Mouse (Mus musculus) natural killer cell, adult 2 months (primary cell): ENCODE measurements around the gene Dhrs1.
A peak's percentile ranks its signal among the peaks of the same experiment; 100 is the strongest.

ENCODE experiments used
- DNase-seq, 2 experiments: peaks; one replicate each; pipeline ENCODE4 v3.0.0; 2022; ENCODE audit warnings: low spot score in 2 of 2

The Dhrs1 gene

DNA sequence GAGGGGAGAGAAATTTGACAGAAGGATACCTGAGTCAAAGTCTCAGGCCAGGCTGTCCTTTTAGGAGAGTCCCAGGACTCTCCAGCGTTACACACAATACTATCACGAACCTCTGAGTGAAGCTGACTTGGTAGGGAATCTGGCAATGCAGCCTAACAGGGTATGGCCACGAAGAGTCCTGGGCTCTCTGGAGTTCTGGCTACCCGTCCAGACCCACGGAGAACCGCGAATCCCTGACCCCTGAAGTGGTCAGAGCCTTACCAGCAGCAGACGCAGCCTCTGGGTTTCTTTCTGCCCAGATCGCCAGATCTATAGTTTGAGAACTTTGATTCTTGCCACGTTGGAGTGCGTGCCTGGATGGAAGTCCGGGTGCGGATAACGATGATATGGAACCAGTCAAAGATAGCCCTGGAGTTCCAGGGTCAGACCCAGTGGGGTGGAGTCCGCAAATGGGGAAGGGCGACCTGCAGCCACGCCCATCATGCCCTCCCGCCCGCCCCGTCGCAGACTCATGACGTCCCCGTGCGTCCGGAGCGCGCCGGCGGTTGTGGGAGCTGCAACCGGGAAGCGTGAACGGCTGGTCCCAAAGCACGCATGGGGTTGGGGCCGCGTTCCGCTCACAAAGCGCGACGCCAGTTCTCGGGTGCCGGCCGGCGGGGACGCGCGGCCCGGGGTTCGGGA is at the start of gene Dhrs1, which contains the start of gene Nop9:
Gene Dhrs1 (minus strand): TSS at position 511 of the 681 bp plus-strand sequence.
Gene Nop9 (plus strand): TSS at position 514 of the 681 bp plus-strand sequence.
- peak; percentile 78 to 82 for DNase-seq

- DNase-seq: no peak
Observed at GRCm38 (mm10) chr14:55793946-55794345, 48.5 kb upstream of the Dhrs1 start.

DNA sequence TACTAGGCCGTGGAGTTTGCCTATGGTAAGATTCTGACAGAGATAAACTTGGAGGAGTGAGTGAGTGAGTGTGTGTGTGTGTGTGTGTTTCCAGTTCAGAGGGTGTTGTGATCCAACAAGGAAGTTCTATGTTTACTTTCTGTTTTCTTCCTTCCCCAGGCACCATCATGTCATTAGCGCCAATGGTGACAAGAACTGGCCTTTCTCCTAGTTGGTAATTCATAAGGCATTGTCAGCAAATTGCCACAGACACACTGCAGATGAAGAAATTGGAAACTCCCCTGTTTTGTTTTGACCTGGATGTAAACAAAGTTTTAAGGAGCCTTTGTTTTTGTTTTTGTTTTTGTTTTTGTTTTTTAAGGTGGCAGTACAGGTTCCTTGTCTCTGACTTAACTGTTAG is 48.0 kb upstream of the Dhrs1 start:
- DNase-seq: no peak

DNA sequence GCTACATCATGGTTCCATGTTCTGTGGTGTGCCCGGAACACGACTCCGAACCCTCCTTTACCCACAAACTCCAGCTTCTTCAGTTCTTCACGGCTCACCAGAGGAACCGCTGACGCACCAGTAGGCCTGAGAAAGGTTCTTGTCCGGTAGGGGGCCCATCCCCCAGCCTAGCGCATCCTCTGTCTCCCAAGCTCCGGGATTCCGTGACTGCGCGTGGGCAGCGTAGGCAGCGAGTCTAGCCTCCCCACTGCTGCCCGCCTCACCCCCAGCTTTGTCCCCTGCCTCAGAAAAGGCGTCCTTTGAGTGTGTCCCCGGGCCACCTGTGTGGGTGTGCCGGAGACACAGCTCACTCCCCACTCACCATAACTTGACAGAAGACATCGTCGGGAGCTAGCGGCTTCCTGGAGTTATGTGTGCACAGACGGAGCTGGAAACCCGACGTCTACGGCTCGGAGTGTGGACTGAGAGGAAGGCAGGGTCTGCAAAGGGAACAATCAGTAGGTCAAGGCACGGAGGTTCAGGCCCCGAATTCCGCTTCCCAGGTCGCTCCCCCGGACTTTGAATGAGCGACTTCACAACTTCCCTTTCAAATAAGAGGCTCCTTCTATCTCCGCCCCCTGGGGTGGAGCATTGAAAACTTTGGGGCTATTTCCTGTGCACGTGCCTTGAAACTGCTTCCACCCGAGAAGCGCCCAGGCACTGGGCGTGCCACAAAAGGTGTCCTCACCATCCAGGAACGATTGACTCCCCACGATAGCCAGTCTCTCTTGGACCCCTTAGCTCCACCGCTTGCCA is 43.0 kb upstream of the Dhrs1 start, which contains the start of gene Ripk3:
Gene Ripk3 (minus strand): TSS at position 610 of the 795 bp plus-strand sequence.
- peak; percentile 42 to 66 for DNase-seq

- DNase-seq: no peak
Observed at GRCm38 (mm10) chr14:55787731-55788130, 42.2 kb upstream of the Dhrs1 start.

- DNase-seq: no peak
Observed at GRCm38 (mm10) chr14:55785195-55785594, 39.7 kb upstream of the Dhrs1 start.

- DNase-seq: no peak
Observed at GRCm38 (mm10) chr14:55783958-55784235, 38.4 kb upstream of the Dhrs1 start, which contains the start of gene Adcy4. Gene Adcy4, minus strand, starts transcription at chr14:55784095.

GRCm38 (mm10) chr14:55783171-55783957 is 37.9 kb upstream of the Dhrs1 start:
- DNase-seq: no peak

DNA sequence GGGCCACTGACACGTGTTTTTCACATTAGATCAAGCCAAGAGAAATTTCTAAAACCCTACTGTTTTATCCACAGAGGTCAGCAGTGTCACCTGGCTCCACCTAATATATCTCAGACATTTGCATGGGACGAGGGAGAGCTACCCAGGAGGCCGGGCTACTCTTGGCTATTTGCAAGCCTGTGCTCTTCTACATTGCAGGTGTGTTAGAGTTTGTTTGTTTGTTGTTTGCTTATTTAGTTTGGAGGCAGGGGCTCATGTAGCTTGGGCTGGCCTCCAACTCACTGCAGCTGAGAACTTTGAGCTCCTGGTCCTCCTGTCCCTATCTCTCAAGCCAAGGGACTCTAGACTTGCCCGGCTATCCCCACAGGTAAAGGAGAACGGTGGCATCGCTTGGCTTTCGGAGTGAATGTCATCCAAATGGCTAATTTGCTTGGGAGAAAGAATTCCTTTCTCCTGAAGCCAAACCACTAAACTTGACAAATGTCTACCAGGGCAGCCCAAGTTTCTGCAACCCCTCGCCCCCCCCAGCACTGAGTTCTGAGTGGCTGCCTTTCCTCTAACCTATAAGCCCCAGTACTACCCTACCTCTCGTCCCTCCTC is 37.0 kb upstream of the Dhrs1 start:
- DNase-seq: no peak

- DNase-seq: peak; percentile 40 to 53
Observed at GRCm38 (mm10) chr14:55781310-55781709, 35.8 kb upstream of the Dhrs1 start.

- no peak for DNase-seq
Observed at GRCm38 (mm10) chr14:55780736-55781135, 35.2 kb upstream of the Dhrs1 start.

GRCm38 (mm10) chr14:55779656-55780055 is 34.2 kb upstream of the Dhrs1 start:
- no peak for DNase-seq

DNA sequence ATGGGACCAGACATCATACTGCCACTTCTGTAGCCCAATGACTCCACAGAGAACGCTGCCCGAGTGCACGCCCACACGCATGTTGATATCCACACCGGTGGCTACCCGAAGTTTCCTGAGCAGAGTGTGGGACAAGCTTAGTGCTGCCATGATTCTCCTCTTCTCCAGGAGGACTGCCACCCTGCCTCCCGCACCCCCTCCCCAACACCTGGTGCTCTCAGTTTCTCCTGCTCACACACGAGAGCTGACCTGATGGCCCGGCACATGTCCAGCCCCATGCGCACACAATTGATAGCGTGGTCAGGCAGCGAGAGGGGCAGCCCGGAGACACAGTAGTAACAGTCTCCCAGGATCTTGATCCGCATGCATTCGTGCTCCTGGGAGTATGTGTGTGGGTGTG is 33.2 kb upstream of the Dhrs1 start:
- DNase-seq: no peak

GRCm38 (mm10) chr14:55777806-55778205 is 32.3 kb upstream of the Dhrs1 start:
- no peak for DNase-seq

GRCm38 (mm10) chr14:55777176-55777575 is 31.7 kb upstream of the Dhrs1 start:
- DNase-seq: no peak

DNA sequence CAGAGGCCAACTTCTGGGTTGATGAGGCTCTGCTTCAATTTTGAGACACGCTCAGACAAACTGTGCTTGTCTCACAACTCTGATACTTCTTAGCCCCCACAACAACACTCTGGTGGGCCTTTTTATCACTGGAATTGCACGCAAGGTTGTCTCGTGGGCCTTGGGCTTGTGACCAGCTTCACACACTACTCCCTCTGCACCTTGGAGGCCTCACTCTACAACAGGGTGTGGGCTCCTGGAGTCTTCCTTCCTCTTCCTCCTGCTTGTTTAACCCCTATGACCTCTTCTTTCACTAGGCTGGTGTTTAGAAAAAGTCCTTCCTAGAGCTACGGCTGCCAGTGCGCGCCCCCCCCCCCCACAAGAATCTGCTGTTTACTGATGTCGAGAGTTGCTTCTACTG is 31.2 kb upstream of the Dhrs1 start:
- DNase-seq: no peak

DNA sequence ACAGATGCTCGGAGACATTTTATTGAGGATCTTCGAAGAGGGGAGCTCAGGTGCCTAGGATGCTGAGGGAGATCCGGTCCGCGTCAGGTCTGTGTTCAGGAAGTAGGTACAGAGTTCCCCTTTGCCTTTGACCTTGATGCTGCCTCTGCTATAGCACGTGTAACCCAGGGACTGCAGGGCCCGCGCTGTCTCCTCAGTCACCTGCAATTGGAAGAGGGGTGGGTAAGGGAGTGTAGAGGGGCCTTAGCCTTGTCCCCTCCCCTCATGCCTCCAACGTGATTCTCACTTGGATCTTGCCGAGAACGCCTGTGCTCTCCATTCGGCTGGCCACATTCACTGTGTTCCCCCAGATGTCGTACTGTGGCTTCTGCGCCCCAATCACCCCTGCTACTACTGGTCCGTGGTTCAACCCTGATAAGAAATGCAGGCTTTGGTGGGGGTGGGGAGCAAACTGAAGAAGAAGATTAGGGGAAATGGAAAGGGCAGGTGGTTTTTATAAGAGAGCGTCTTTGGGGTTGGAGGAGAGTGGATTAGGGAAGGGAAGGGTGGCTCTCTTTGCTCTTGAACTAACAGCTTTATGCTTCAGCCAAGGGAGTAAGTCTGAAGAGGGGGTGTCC is 23.7 kb upstream of the Dhrs1 start:
- no peak for DNase-seq

GRCm38 (mm10) chr14:55768555-55768954 is 23.1 kb upstream of the Dhrs1 start:
- DNase-seq: no peak

DNA sequence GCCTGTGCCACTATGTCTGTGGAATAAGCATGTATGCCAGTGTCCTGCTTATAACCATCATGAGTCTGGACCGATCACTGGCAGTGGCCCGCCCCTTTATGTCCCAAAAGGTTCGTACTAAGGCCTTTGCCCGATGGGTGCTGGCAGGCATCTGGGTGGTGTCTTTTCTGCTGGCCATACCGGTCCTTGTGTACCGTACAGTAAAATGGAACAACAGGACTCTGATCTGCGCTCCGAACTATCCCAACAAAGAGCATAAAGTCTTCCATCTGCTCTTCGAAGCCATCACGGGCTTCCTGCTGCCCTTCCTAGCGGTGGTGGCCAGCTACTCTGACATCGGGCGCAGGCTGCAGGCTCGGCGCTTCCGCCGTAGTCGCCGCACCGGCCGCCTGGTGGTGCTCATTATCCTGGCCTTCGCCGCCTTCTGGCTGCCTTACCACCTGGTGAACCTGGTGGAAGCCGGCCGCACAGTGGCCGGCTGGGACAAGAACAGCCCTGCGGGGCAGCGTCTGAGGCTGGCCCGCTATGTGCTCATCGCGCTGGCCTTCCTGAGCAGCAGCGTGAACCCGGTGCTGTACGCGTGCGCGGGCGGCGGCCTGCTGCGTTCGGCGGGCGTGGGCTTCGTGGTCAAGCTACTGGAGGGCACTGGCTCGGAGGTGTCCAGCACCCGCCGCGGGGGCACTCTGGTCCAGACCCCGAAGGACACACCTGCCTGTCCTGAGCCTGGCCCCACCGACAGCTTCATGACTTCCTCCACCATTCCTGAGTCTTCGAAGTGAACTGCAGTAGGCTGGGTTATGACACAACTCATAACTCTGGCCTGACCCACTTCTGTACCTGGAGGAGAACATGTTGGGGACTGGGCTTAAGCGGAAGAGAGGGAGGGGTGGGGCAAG is 22.3 kb upstream of the Dhrs1 start:
- DNase-seq: peak; percentile 45 to 50

GRCm38 (mm10) chr14:55765696-55766095 is 20.2 kb upstream of the Dhrs1 start, which contains the start of gene Ltb4r1:
Gene Ltb4r1, plus strand, starts transcription at chr14:55765962.
- no peak for DNase-seq
